Mouse (Mus musculus): ENCODE results near the gene Psme2. TPM values are rescaled to one million over a fixed set of nuclear protein-coding genes. Genes with fewer than 3 reads are reported as not detected.

Psme2 gene
- polyA plus RNA-seq, 1 experiment = 78.2 TPM

DNA sequence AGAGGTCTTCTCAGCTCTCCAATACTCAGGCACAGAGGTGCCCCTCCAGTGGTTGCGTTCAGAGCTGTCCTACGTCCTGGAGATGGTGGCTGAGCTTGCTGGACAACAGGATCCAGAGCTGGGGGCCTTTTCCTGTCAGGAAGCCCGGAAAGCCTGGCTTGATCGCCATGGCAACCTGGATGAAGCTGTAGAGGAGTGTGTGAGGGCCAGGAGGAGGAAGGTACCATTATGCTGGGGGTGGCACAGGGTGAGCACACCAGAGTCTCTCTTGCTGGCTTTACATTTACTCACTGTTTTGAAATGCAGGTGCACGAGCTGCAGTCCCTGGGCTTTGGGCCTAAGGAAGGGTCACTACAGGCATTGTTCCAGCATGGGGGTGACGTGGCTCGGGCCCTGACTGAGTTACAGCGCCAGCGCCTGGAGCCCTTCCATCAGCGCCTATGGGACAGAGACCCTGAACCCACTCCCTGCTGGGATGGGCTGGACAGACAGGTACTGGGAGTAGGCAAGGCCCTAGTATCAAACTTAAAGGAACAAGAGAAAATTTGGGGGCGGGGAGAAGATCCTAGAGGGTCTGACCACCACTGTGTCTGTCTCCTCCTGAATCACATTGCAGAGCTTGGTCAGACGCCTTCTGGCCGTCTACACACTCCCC is 5.2 kb upstream of the Psme2 start:
- no peak overlapping the region for H3K4me3 ChIP-seq (replicated peaks)
- no peaks in the 10 kb centered on the region for H3K27me3 ChIP-seq (replicated peaks)
- no peaks in the 10 kb centered on the region for H3K9me3 ChIP-seq
- TF ChIP-seq FLI1 (IDR thresholded peaks at IDR 0.05; ENCODE audit: low read length) (no peak), GATA1 (IDR thresholded peaks at IDR 0.05; ENCODE audit: borderline replicate concordance, low read length) (no peak)
- peaks cover 78% of the 10 kb centered on the region for H3K36me3 ChIP-seq (replicated peaks; ENCODE audit: low read length)
- peaks cover 58% of the 10 kb centered on the region for H3K4me1 ChIP-seq

- Histone ChIP-seq H3K36me3 (replicated peaks; ENCODE audit: low read length) (peaks cover 61% of the 10 kb centered on the region), H3K9me3 (no peaks in the 10 kb centered on the region), H3K4me3 (replicated peaks) (peak overlapping the region; percentile 96), H3K4me1 (peaks cover 71% of the 10 kb centered on the region), H3K27me3 (replicated peaks) (no peaks in the 10 kb centered on the region)
- no peak for TF ChIP-seq GATA1 (IDR thresholded peaks at IDR 0.05; ENCODE audit: borderline replicate concordance, low read length)
- TF ChIP-seq FLI1 (IDR thresholded peaks at IDR 0.05; ENCODE audit: low read length) = no peak
Observed at GRCm38 (mm10) chr14:55592226-55592625, 1.3 kb upstream of the Psme2 start.

GRCm38 (mm10) chr14:55591331-55591891 is 498 bp upstream of the Psme2 start, which contains the start of gene Rnf31:
TSS of gene Rnf31 (plus strand) at chr14:55591708.
- TF ChIP-seq FLI1 (IDR thresholded peaks at IDR 0.05; ENCODE audit: low read length) (no peak), GATA1 (IDR thresholded peaks at IDR 0.05; ENCODE audit: borderline replicate concordance, low read length) (no peak)
- Histone ChIP-seq H3K4me3 (replicated peaks) (peak within 1 kb of the TSS; percentile 96), H3K4me1 (peaks cover 68% of the 10 kb centered on the region), H3K9me3 (no peaks in the 10 kb centered on the region), H3K27me3 (replicated peaks) (no peaks in the 10 kb centered on the region), H3K36me3 (replicated peaks; ENCODE audit: low read length) (peaks cover 56% of the 10 kb centered on the region)

GRCm38 (mm10) chr14:55589771-55590448 is 1.0 kb downstream of the Psme2 start:
- Histone ChIP-seq H3K4me1 (peaks cover 68% of the 10 kb centered on the region), H3K27me3 (replicated peaks) (no peaks in the 10 kb centered on the region), H3K4me3 (replicated peaks) (peak overlapping the region; percentile 96), H3K9me3 (no peaks in the 10 kb centered on the region), H3K36me3 (replicated peaks; ENCODE audit: low read length) (peaks cover 41% of the 10 kb centered on the region)
- no peak for TF ChIP-seq FLI1 (IDR thresholded peaks at IDR 0.05; ENCODE audit: low read length)
- no peak for TF ChIP-seq GATA1 (IDR thresholded peaks at IDR 0.05; ENCODE audit: borderline replicate concordance, low read length)

- Histone ChIP-seq H3K4me1 (peaks cover 70% of the 10 kb centered on the region), H3K4me3 (replicated peaks) (peak overlapping the region; percentile 64), H3K27me3 (replicated peaks) (no peaks in the 10 kb centered on the region), H3K9me3 (no peaks in the 10 kb centered on the region), H3K36me3 (replicated peaks; ENCODE audit: low read length) (peaks cover 35% of the 10 kb centered on the region)
- TF ChIP-seq GATA1 (IDR thresholded peaks at IDR 0.05; ENCODE audit: borderline replicate concordance, low read length) (no peak), FLI1 (IDR thresholded peaks at IDR 0.05; ENCODE audit: low read length) (no peak)
Observed at GRCm38 (mm10) chr14:55589271-55589670, 1.6 kb downstream of the Psme2 start.

DNA sequence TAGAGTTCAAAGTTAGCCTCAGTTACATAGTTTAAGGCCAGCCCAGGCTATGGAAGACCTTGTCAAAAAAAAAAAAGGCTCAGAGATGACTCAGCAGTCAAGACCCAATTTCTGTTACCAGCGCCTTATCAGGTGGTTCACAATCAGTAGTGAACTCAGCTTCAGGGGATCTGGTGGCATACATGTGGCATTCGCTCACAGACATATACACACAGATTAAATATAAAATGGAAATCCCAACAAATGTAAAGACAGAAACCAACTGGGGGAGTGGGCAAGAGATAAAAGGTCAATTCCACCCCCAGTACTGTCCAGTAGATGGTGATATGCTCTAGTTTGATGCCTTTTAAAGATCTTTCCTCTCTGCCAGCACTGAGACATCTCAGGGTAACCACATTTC is 4.8 kb downstream of the Psme2 start:
- peak overlapping the region; percentile 57 for H3K4me3 ChIP-seq (replicated peaks)
- no peaks in the 10 kb centered on the region for H3K9me3 ChIP-seq
- no peaks in the 10 kb centered on the region for H3K27me3 ChIP-seq (replicated peaks)
- H3K4me1 ChIP-seq = peaks cover 48% of the 10 kb centered on the region
- no peak for TF ChIP-seq GATA1 (IDR thresholded peaks at IDR 0.05; ENCODE audit: borderline replicate concordance, low read length)
- H3K36me3 ChIP-seq (replicated peaks; ENCODE audit: low read length) = peaks cover 40% of the 10 kb centered on the region

- H3K4me3 ChIP-seq (replicated peaks) = peak overlapping the region; percentile 95
- peaks cover 46% of the 10 kb centered on the region for H3K36me3 ChIP-seq (replicated peaks; ENCODE audit: low read length)
- peaks cover 52% of the 10 kb centered on the region for H3K4me1 ChIP-seq
Observed at GRCm38 (mm10) chr14:55585566-55585960, 5.3 kb downstream of the Psme2 start.

DNA sequence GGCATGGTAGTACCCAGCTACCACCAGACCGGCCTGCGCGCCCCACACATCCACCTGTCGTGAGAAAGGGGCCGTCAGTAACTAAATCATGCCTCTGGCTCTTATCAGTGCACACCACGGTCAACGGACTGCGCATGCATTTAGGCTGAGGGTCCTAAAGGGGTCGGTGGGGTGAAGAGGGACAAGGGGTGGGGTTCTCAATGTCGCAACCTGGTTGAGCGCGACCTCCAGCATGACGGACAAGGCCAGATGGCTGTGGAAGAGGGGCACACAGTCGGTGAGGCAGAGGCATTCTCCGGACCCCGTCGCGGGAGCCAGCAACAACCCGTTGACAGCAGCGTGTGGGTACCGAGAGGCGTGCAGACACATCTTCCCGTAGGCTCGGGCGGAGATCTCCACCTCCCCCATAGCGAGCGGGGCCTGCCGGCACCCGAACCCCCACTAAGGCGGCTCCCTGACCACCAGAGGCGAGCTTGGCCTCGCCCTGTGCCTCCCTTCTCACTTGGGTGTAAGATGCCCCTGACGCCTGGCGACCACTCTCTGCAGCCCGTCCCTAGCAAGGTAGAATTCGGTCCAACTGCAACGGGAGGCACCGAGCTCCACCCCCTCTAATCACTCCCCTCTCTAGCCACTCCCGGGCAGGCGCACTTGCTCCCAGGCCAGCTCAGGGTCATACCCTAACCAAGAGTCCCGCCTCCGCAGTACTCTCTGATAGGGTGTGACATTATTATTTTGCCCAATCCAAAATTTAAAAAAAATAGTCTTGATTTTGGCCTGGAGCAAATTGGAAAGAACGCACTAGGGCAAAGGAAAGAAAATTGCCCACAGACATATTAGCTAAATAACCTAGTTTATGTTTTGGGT is 6.0 kb downstream of the Psme2 start, which contains the start of gene Emc9:
Gene Emc9 (minus strand): TSS at position 601 of the 864 bp plus-strand sequence.
- TF ChIP-seq GATA1 (IDR thresholded peaks at IDR 0.05; ENCODE audit: borderline replicate concordance, low read length) (no peak), FLI1 (IDR thresholded peaks at IDR 0.05; ENCODE audit: low read length) (no peak)
- Histone ChIP-seq H3K4me1 (peaks cover 53% of the 10 kb centered on the region), H3K27me3 (replicated peaks) (no peaks in the 10 kb centered on the region), H3K36me3 (replicated peaks; ENCODE audit: low read length) (peaks cover 53% of the 10 kb centered on the region), H3K9me3 (no peaks in the 10 kb centered on the region), H3K4me3 (replicated peaks) (peak within 1 kb of the TSS; percentile 95)

More at GRCm38 (mm10) chr14:55585566-55585960, 5.3 kb downstream of the Psme2 start:
- Histone ChIP-seq H3K27me3 (replicated peaks) (no peaks in the 10 kb centered on the region), H3K9me3 (no peaks in the 10 kb centered on the region)
- no peak for TF ChIP-seq GATA1 (IDR thresholded peaks at IDR 0.05; ENCODE audit: borderline replicate concordance, low read length)
- TF ChIP-seq FLI1 (IDR thresholded peaks at IDR 0.05; ENCODE audit: low read length) = no peak

GRCm38 (mm10) chr14:55584303-55584701 is 6.6 kb downstream of the Psme2 start:
- no peaks in the 10 kb centered on the region for H3K9me3 ChIP-seq
- peak overlapping the region; percentile 95 for H3K4me3 ChIP-seq (replicated peaks)
- peaks cover 53% of the 10 kb centered on the region for H3K4me1 ChIP-seq
- peaks cover 56% of the 10 kb centered on the region for H3K36me3 ChIP-seq (replicated peaks; ENCODE audit: low read length)
- no peak for TF ChIP-seq FLI1 (IDR thresholded peaks at IDR 0.05; ENCODE audit: low read length)
- TF ChIP-seq GATA1 (IDR thresholded peaks at IDR 0.05; ENCODE audit: borderline replicate concordance, low read length) = no peak
- no peaks in the 10 kb centered on the region for H3K27me3 ChIP-seq (replicated peaks)

Data from megakaryocyte, embryonic 14.5 days (primary cell).